Mouse (Mus musculus) small intestine, adult 2 months (tissue): ENCODE results near the gene Trmt112. TPM values are rescaled to one million over a fixed set of nuclear protein-coding genes. Genes with fewer than 3 reads are reported as not detected.
"Not testable (repeated sequence)": the region's sequence is repeated elsewhere in the genome, so short reads cannot be mapped to it uniquely, and the experiment has no call there.

Source experiments
- H3K27ac ChIP-seq: fragments of 200-500 bp; 2 replicates; pipeline ENCODE4 v1.5.1; 2012; ENCODE audit warnings: low read depth, low read length, control low read depth, inconsistent platforms; ENCODE audit not compliant: insufficient read depth
- H3K27me3 ChIP-seq: fragments of 200-500 bp; 2 replicates; pipeline ENCODE4 v1.6.1; 2012; ENCODE audit warnings: mild to moderate bottlenecking, moderate library complexity, low read length, inconsistent platforms; ENCODE audit not compliant: control insufficient read depth, insufficient read depth
- H3K36me3 ChIP-seq: fragments of 200-500 bp; 2 replicates; pipeline ENCODE4 v1.6.1; 2012; ENCODE audit warnings: mild to moderate bottlenecking, low read length, control low read depth, inconsistent platforms; ENCODE audit not compliant: control insufficient read depth, insufficient read depth
- H3K4me1 ChIP-seq: fragments of 200-500 bp; 2 replicates; pipeline ENCODE4 v1.6.1; 2012; ENCODE audit warnings: low read length, inconsistent platforms, mixed read lengths; ENCODE audit not compliant: control insufficient read depth, insufficient read depth, insufficient read length
- H3K4me3 ChIP-seq: fragments of 200-500 bp; 2 replicates; pipeline ENCODE4 v1.5.1; 2012; ENCODE audit warnings: low read depth, mild to moderate bottlenecking, control low read depth, inconsistent platforms, low read length, moderate library complexity
- CTCF ChIP-seq: fragments of 200-500 bp; IDR thresholded peaks from 2 replicates; pipeline ENCODE4 v1.5.1; 2012; ENCODE audit warnings: low read depth, mild to moderate bottlenecking, control low read depth, inconsistent platforms, low read length, moderate library complexity, mixed read lengths; ENCODE audit not compliant: insufficient replicate concordance, insufficient read length; ENCODE audit errors: extremely low read depth
- POLR2A ChIP-seq: fragments of 200-500 bp; IDR thresholded peaks from 2 replicates; pipeline ENCODE4 v1.6.1; 2012; ENCODE audit warnings: low read depth, mild to moderate bottlenecking, control low read depth, inconsistent platforms, low read length, moderate library complexity
- WGBS: fragments of 180-500 bp; shearing (Covaris S2); methylation state at CpG from one replicate; pipeline ENCODE4 v1.1.7; 2018; 5-methylcytosine and 5-hydroxymethylcytosine counted together
- polyA plus RNA-seq: library from polyadenylated mRNA; depleted of rRNA; stranded (reverse); fragments of >200 nt; gene quantifications from 2 replicates; pipeline ENCODE4 v1.2.3, GENCODE M21; 2012

Gene Trmt112
- polyA plus RNA-seq, 1 experiment: 52.3 TPM

GRCm38 (mm10) chr19:6909021-6909420, 477 bp upstream of the Trmt112 start:
- peaks cover 2% of the 10 kb centered on the region for H3K4me1 ChIP-seq
- H3K27me3 ChIP-seq: no peaks in the 10 kb centered on the region
- H3K36me3 ChIP-seq: peaks cover 57% of the 10 kb centered on the region
- TF ChIP-seq POLR2A: no peak
- no peak for TF ChIP-seq CTCF
- peak overlapping the region; percentile 97 for H3K27ac ChIP-seq
- H3K4me3 ChIP-seq: peak overlapping the region; percentile 65
- WGBS: 1% methylated on average over 11 of the region's 11 CpGs

- WGBS: under 1% methylated on average over 30 of the region's 30 CpGs
These were observed 808 bp downstream of the Trmt112 start for GRCm38 (mm10) chr19:6910306-6910705.

GRCm38 (mm10) chr19:6911101-6912074, 1.9 kb downstream of the Trmt112 start:
- TF ChIP-seq POLR2A: no peak
- TF ChIP-seq CTCF: no peak
- H3K36me3 ChIP-seq: peaks cover 53% of the 10 kb centered on the region
- peaks cover 3% of the 10 kb centered on the region for H3K4me1 ChIP-seq
- H3K27ac ChIP-seq: no peak overlapping the region
- H3K4me3 ChIP-seq: no peak overlapping the region
- H3K27me3 ChIP-seq: no peaks in the 10 kb centered on the region
- WGBS: 82% methylated on average over 19 of the region's 19 CpGs

More at GRCm38 (mm10) chr19:6910306-6910705, 808 bp downstream of the Trmt112 start:
- Histone ChIP-seq H3K36me3 (peaks cover 58% of the 10 kb centered on the region), H3K4me3 (peak overlapping the region; percentile 65), H3K27ac (peak overlapping the region; percentile 97)
- H3K27me3 ChIP-seq, H3K4me1 ChIP-seq: not testable (repeated sequence)

GRCm38 (mm10) chr19:6912205-6912970, 2.9 kb downstream of the Trmt112 start:
- peaks cover 47% of the 10 kb centered on the region for H3K36me3 ChIP-seq
- 89% methylated on average over 15 of the region's 15 CpGs for WGBS
- H3K4me1 ChIP-seq: peaks cover 4% of the 10 kb centered on the region
- no peak overlapping the region for H3K27ac ChIP-seq
- no peak overlapping the region for H3K4me3 ChIP-seq
- H3K27me3 ChIP-seq: no peaks in the 10 kb centered on the region
- TF ChIP-seq CTCF: no peak
- TF ChIP-seq POLR2A: no peak

GRCm38 (mm10) chr19:6913036-6913435, 3.5 kb downstream of the Trmt112 start:
- no peak overlapping the region for H3K27ac ChIP-seq
- peaks cover 4% of the 10 kb centered on the region for H3K4me1 ChIP-seq
- WGBS: 68% methylated on average over 6 of the region's 6 CpGs
- H3K27me3 ChIP-seq: no peaks in the 10 kb centered on the region
- H3K4me3 ChIP-seq: no peak overlapping the region
- peaks cover 50% of the 10 kb centered on the region for H3K36me3 ChIP-seq
- TF ChIP-seq POLR2A: no peak

- peaks cover 55% of the 10 kb centered on the region for H3K36me3 ChIP-seq
- H3K27me3 ChIP-seq: no peaks in the 10 kb centered on the region
- H3K4me1 ChIP-seq: peaks cover 9% of the 10 kb centered on the region
- H3K27ac ChIP-seq: no peak overlapping the region
- TF ChIP-seq POLR2A: no peak
- 80% methylated on average over 11 of the region's 11 CpGs for WGBS
- no peak overlapping the region for H3K4me3 ChIP-seq
These were observed 4.5 kb downstream of the Trmt112 start for GRCm38 (mm10) chr19:6913991-6914390.

GRCm38 (mm10) chr19:6914540-6914939, 5.0 kb downstream of the Trmt112 start:
- TF ChIP-seq POLR2A (no peak), CTCF (no peak)
- Histone ChIP-seq H3K36me3 (peaks cover 58% of the 10 kb centered on the region), H3K27me3 (no peaks in the 10 kb centered on the region), H3K4me1 (peaks cover 12% of the 10 kb centered on the region), H3K27ac (no peak overlapping the region), H3K4me3 (no peak overlapping the region)
- 87% methylated on average over 9 of the region's 9 CpGs for WGBS
